Mouse (Mus musculus) spleen, adult 2 months (tissue): ENCODE measurements around the gene Tor1b. TPM values are rescaled to one million over a fixed set of nuclear protein-coding genes. Genes with fewer than 3 reads are reported as not detected.
A peak's percentile ranks its signal among the peaks of the same experiment; 100 is the strongest.

Experiments
- DNase-seq, 2 experiments: peaks; one replicate each; pipeline versions ENCODE4 v3.0.0 to v3.0.0-alpha.2; 2012 to 2021; ENCODE audit warnings: low spot score in 2 of 2, low read depth in 1 of 2
- H3K27ac ChIP-seq: fragments of 200-500 bp; 2 replicates; pipeline ENCODE4 v1.5.1; 2012; ENCODE audit warnings: low read length, inconsistent platforms; ENCODE audit not compliant: insufficient read depth
- H3K27me3 ChIP-seq: fragments of 200-500 bp; 2 replicates; pipeline ENCODE4 v1.6.1; 2012; ENCODE audit warnings: mild to moderate bottlenecking, moderate library complexity, low read length, inconsistent platforms; ENCODE audit not compliant: control insufficient read depth, insufficient read depth
- H3K36me3 ChIP-seq: fragments of 200-500 bp; 2 replicates; pipeline ENCODE4 v1.6.1; 2012; ENCODE audit warnings: mild to moderate bottlenecking, low read length, inconsistent platforms; ENCODE audit not compliant: control insufficient read depth, insufficient read depth
- H3K4me1 ChIP-seq: fragments of 200-500 bp; 2 replicates; pipeline ENCODE4 v1.6.1; 2011; ENCODE audit warnings: inconsistent platforms; ENCODE audit not compliant: control insufficient read depth, insufficient read depth, insufficient read length
- H3K4me3 ChIP-seq: fragments of 200-500 bp; 2 replicates; pipeline ENCODE4 v1.5.1; 2011; ENCODE audit warnings: mild to moderate bottlenecking, inconsistent platforms; ENCODE audit not compliant: insufficient read depth, insufficient read length; ENCODE audit errors: extremely low read depth
- CTCF ChIP-seq: fragments of 200-500 bp; IDR thresholded peaks from 2 replicates; pipeline ENCODE4 v1.5.1; 2011; ENCODE audit warnings: mild to moderate bottlenecking, inconsistent platforms; ENCODE audit not compliant: insufficient read depth, insufficient read length, insufficient replicate concordance; ENCODE audit errors: extremely low read depth
- POLR2A ChIP-seq: fragments of 200-500 bp; IDR thresholded peaks from 2 replicates; pipeline ENCODE4 v1.6.1; 2011; ENCODE audit warnings: low read depth, low read length, inconsistent platforms
- WGBS: fragments of 180-500 bp; shearing (Covaris S2); methylation state at CpG from one replicate; pipeline ENCODE4 v1.1.7; 2018; 5-methylcytosine and 5-hydroxymethylcytosine counted together
- polyA plus RNA-seq: library from polyadenylated mRNA; depleted of rRNA; stranded (reverse); fragments of >200 nt; gene quantifications from 2 replicates; pipeline ENCODE4 v1.2.3, GENCODE M21; 2012

The Tor1b gene
- polyA plus RNA-seq, 1 experiment, result 18.9 TPM

DNA sequence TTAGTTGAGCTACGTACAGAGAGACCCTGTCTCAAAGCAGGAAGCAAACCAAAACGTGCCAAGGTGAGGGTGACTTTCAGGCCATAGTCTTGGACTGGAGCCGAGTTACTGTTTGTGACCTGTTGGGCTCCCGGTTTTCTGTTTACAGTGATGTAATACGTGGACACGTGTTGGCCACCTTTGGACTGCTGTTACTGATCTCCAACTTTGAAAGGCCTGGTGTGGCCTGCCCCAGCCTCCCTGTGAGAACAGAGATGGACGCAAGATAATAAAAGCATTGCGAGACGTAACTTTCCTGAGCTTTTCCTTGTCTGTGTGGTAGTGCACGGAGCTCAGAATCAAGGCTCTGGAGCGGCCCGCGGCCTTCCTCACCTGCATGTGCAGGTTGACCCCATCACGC lies 6.0 kb downstream of the Tor1b start:
- Histone ChIP-seq H3K36me3 (peaks cover 47% of the 10 kb centered on the region), H3K4me1 (peaks cover 3% of the 10 kb centered on the region; the same call in 1 of the 2 replicates), H3K4me3 (no peak overlapping the region), H3K27me3 (no peaks in the 10 kb centered on the region), H3K27ac (no peak overlapping the region)
- TF ChIP-seq CTCF, result no peak
- TF ChIP-seq POLR2A, result no peak
- WGBS, result 94% methylated on average over 14 of the region's 14 CpGs
- DNase-seq, result no peak

DNA sequence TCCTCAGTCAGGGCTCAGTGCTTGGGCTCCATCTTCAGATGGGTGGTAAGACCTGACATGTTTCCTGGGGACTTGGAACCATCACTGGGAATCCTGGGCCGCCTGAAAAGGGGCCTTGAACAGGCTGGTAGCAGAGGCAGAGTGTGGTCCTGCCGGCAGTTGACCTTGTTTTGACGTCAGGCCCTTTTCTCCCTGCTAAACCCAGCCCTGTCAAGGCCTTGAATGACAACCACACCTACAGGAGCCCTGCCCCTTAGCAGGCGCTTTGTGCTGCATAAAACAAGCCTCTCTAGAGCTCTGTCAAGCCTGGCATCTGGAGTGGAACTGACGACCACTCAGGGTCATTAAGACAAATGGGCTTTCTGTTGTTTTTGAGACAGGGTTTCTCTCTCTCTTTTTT lies 7.1 kb downstream of the Tor1b start:
- WGBS, result 81% methylated on average over 5 of the region's 5 CpGs
- H3K27ac ChIP-seq, result no peak overlapping the region
- no peak for TF ChIP-seq CTCF
- TF ChIP-seq POLR2A, result no peak
- no peaks in the 10 kb centered on the region for H3K4me1 ChIP-seq
- no peaks in the 10 kb centered on the region for H3K27me3 ChIP-seq
- peaks cover 51% of the 10 kb centered on the region for H3K36me3 ChIP-seq
- no peak for DNase-seq
- no peak overlapping the region for H3K4me3 ChIP-seq

DNA sequence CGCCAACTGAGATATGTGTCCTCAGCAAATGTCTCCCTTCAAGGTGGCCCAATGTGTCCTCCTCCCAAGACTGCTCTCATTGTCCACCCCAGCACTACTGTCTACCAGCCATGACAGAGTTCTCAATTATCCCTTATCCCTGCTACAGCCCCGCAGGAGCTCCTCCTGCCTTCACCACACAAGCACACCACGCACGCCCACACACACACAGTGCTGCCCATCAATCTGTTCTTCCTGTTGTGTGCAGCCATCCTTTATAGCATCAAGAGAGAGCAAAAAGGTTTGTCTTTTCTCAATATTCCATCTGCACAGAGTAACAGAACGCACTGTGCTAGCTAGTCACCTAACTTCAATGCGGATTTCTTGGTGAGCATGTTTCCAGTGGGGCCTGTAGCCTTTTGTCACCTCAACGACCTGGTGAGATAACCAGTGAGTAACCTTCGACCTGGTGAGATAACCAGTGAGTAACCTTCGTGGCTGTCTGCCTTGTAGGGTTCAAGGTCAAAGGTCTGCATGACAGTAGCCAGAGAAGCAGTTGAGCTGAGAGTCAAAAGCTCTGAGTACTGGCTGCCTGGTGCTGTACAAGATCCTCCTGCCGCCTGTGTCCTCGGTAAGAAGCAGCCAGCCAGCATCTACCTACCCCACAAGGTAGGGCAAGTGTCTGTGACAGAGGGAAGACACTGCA lies 10.0 kb downstream of the Tor1b start:
- no peak overlapping the region for H3K27ac ChIP-seq
- TF ChIP-seq CTCF (no peak), POLR2A (no peak)
- H3K4me1 ChIP-seq, result peaks cover 6% of the 10 kb centered on the region; the same call in 1 of the 2 replicates
- 90% methylated on average over 11 of the region's 11 CpGs for WGBS
- H3K27me3 ChIP-seq, result no peaks in the 10 kb centered on the region
- peaks cover 42% of the 10 kb centered on the region for H3K36me3 ChIP-seq
- DNase-seq, result no peak
- H3K4me3 ChIP-seq, result no peak overlapping the region

DNA sequence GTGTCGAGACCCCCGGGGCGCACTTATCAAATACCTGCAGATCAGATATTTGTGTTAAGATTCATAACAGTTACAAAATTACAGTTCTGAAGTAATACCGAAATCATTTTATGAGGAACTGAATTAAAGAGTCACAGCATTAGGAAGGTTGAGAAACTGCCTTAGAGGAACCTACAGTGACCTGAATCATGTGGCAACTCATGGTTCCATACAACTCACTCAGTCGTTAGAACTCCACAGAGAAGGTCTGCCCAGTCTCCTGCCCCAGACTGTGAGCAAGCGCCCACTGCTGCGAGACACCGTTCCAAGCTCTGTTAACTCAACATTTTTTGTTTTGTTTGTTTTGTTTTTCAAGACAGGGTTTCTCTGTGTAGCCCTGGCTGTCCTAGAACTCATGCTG lies 12.9 kb downstream of the Tor1b start:
- H3K27ac ChIP-seq, result no peak overlapping the region
- H3K4me3 ChIP-seq, result no peak overlapping the region
- H3K36me3 ChIP-seq, result peaks cover 24% of the 10 kb centered on the region
- no peak for TF ChIP-seq POLR2A
- TF ChIP-seq CTCF, result no peak
- peaks cover 6% of the 10 kb centered on the region; the same call in 1 of the 2 replicates for H3K4me1 ChIP-seq
- no peak for DNase-seq
- WGBS, result 84% methylated on average over 8 of the region's 8 CpGs
- H3K27me3 ChIP-seq, result no peaks in the 10 kb centered on the region

DNA sequence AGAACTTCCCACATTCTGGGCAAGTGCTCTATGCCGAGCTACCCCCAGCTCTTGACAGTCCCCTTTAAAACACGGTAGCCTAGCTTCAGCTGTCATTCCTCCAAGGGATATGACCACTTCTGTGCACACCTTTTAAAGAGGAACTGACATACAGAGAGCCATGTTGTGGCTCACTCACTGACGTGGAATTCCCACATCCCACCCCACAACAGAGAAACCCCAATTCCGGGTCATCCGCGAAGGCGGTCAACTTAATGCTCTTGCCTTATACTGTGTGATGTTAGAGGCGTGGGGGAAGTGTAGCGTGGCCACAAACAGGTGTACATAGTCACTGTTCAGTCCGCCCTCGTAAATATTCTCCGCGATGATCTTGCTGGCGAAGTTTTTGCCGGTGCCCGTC lies 14.1 kb downstream of the Tor1b start:
- peaks cover 6% of the 10 kb centered on the region; the same call in 1 of the 2 replicates for H3K4me1 ChIP-seq
- H3K27ac ChIP-seq, result peak overlapping the region; percentile 65; the same call in 1 of the 2 replicates
- no peak for TF ChIP-seq CTCF
- H3K36me3 ChIP-seq, result peaks cover 18% of the 10 kb centered on the region
- peak overlapping the region; percentile 71 for H3K4me3 ChIP-seq
- no peaks in the 10 kb centered on the region for H3K27me3 ChIP-seq
- DNase-seq, result no peak
- 2% methylated on average over 16 of the region's 16 CpGs for WGBS

DNA sequence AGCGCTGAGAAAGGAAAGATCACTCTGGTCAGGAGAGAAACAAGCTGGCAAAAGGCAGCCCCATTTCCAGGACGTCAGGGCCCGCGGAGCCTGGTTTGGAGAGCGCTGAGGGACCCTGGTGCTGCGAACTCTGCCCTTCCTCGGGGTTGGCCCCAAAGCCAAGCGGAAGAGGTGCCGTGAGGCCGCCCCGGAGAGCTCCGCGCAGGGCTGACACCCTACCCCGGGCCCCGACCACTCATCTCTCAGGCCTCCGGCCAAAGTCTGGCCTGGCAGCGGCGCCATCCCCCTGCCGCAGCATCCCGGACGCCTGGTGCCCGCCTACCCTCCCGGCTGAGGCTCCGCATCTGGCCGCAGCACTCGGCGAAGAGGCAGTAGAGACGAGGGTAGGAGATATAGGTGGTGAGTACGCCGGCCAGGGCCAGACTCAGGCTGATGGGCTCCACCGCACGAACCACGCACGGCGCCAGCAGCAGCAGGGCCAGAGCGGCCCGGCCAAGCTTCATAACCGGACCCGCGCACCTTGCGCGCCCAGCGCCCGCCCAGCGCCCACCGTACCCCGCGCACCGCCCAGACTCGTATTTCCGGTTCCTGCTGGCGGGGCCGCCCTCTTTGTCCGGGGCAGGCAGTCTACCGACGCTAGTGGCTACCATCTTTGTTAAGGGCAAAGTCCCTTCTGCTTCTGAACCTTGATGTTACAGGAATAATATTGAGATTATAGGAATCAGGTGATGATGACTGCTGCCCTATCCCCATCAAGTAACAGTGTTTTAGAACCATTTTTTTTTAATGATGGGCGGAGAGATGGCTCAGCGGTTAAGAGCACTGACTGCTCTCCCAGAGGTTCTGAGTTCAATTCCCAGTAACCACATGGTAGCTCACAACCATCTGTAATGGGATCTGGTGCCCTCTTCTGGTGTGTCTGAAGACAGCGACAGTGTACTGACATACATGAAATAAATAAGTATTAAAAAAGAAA lies 14.9 kb downstream of the Tor1b start, which contains the start of gene Tor1a:
Gene Tor1a (minus strand): TSS at position 582 of the 976 bp plus-strand sequence.
- peak; percentile 60 to 84 for DNase-seq
- peaks cover 15% of the 10 kb centered on the region for H3K36me3 ChIP-seq

More for the DNA sequence above, 14.9 kb downstream of the Tor1b start, which contains the start of gene Tor1a:
- TF ChIP-seq POLR2A (peak; percentile 45), CTCF (no peak)
- 3% methylated on average over 59 of the region's 59 CpGs for WGBS
- Histone ChIP-seq H3K4me1 (peaks cover 6% of the 10 kb centered on the region; the same call in 1 of the 2 replicates), H3K27me3 (no peaks in the 10 kb centered on the region), H3K4me3 (peak within 1 kb of the TSS; percentile 71), H3K27ac (peak within 1 kb of the TSS; percentile 65)
